Mouse (Mus musculus) naive thymus-derived CD4-positive, alpha-beta T cell, adult 2 months (primary cell): Measurements from ENCODE around the gene Zfyve1.
A peak's percentile ranks its signal among the peaks of the same experiment; 100 is the strongest.

Source experiments
- DNase-seq: peaks from one replicate; pipeline ENCODE4 v3.0.0-alpha.2; 2011; ENCODE audit warnings: low read depth

The Zfyve1 gene

DNA sequence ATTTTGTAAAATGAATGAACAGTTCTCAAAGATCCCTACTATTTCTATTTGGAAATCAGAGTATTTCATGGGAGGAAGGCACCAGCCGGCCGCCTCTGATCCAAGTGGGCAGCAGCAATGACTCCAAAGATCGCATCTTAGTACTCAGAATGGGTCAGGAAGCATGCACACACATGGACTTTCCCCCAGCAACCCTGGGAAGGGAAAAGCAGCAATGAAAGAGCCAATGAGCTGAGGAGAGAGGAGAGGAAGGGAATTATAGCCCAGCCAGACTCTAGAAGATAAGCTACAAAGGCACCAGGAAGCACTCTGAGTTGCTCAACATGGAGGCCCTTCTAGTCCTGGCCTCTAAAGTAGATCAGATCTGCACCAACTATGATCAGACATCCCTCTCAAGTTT, 16.7 kb downstream of the Zfyve1 start:
- DNase-seq: no peak

DNA sequence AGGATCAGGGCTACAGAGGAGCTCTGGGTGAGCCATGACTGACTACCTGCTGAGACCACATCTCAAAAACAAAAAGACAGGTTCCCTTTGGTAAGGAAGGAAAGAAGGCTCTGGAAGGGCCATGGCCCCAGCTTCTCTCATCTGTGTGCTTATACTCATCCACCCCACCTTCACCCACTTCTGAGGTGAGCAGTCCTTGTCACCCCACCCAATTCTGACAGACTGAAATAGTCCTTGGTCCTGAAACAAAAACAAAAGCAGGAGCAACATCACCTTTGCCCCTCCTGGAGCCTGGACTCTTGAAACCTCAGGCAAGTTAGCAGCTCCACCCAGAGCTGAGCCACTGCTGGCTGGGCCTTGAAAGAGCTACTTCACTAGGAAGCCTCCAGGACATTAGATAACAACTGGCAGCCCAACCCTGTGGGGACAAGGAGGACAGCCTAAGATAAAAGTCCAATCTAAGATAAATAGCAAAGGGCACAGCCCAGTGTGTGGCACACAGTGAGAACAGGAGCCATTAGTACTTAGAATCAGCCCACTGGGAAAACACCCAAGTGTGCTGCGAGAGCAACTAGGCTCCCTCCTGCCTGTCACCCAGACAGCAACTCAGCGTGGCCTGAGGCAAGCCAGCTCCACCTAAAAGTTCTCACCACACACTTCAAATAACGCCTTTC, 18.0 kb downstream of the Zfyve1 start:
- no peak for DNase-seq

DNA sequence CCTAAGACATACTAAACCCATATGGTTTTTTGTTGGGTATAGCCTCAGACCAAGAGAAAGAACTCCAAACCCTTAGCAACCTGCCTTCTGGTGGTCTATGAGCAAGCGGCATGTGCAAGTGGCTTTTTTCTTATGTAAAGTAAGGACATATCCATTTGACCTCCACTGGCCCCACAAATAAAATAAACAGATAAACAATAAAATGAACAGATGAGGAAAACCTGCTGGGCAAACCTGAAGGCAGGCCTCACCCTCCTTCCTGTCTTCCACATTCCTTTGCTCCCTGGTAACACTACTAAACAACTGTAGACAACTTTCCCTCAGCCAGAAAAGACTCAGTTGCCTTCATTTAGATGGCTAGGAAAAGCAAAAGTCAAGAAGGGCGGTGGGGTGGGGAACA, 18.7 kb downstream of the Zfyve1 start:
- DNase-seq: no peak

DNA sequence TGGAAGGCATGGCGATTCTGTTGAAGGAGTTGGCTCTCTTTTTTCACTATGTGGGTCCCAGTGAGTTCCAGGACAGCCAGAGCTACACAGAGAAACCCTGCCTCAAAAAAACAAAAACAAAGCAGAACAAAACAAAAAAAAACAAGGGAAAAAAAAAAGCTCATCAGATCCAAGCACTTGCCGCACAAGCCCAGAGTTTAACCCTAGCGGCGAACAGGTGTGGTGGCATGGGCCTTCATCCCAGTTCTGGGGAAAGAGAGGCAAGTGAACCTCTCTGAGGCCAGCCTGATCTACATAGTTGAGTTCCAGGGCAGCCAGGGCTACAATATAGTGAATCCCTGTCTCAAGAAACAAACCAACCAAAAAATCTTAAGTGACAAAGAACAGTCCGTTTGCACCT, 19.6 kb downstream of the Zfyve1 start:
- DNase-seq: no peak

DNA sequence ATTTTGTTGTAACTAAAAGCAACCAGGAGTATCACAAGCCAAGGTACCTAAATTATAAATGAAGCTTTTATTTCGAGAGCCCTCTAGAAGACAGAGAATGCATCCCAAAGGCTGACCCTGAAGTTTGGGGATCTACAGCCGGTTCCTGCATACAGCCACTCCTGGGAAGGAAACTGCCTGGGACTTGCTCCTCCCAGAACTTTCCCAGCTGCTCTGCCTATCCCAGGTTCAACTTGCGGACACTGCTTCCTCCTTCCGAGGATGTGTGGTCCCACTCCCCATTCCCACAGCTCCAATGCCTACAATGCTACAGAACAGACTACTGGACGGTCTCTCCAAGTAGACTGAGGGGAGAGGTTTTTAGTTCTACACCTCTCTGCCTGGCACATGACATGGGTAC, 24.3 kb downstream of the Zfyve1 start:
- no peak for DNase-seq

DNA sequence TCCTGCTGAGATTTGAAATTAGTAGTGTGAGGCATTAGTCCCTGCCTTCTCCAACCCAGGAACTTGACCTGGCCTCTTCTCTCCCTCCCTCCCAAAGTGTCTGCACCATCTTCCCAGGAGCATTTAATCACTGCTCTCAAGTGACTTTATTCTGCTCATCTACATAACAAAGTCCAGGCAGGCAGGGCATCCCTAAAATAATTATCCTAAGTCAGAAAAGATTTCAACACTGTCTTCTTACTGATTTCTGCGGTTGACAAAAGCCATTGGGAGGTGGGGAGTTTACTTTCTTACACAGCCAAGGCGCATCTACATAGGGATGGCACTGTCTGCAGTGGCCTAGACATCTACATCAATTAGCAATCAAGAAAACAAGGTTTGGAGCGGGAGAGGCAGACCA, 27.2 kb downstream of the Zfyve1 start:
- no peak for DNase-seq

DNA sequence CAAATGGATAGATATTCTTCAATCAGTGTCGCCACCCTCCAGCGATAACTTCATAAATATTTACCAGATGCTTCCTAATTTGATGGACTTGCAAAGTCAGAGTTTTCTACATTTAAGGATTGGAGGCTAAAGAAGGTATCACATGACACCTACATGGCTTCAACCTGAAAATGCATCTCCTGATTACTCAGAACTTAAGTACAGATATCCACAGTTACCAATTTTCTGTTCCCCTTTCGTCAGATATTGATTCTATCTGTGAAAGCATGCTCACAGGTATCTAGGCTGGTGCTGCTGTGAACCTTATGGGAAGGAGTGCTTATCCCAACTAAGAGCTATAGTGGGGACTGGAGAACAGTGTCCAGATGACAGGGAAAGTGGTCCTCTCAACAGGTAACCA, 34.4 kb downstream of the Zfyve1 start:
- no peak for DNase-seq

DNA sequence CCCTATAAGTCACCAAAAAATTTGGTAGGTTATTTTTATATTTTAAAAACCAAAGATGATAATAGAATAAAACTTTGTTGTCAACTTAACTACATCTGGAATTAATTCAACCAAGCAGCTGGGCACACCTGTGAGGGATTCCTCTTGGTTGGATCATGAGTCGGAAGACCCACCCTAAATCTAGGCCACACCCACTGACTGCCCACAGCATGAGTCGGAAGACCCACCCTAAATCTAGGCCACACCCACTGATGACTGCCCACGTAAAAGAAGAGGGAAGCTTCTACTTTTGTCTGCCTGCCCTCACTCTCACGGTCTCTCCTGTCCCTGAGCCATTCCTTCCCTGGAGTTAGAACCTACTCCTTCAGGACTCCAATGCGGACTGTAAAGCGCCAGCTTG, 36.8 kb downstream of the Zfyve1 start:
- DNase-seq: no peak

DNA sequence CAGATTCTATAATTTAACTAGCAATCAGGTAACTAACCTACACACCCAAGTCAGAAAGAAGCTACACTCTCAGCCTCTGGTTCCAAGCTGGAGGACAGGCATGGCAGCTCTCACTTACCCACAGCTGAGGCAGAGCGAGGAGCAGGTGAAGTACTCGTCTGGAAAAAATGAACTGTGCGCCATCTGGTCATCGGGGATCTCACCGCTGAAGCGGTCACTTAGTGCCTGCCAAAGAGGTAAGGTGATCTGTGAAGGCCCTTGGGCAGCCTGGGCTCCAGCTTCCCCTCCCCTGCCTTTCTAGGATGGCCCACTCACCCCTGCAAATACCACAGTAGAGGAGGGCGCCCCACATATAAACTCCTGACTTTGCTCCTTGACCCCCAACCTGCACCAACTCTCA, 38.5 kb downstream of the Zfyve1 start:
- DNase-seq: no peak

DNA sequence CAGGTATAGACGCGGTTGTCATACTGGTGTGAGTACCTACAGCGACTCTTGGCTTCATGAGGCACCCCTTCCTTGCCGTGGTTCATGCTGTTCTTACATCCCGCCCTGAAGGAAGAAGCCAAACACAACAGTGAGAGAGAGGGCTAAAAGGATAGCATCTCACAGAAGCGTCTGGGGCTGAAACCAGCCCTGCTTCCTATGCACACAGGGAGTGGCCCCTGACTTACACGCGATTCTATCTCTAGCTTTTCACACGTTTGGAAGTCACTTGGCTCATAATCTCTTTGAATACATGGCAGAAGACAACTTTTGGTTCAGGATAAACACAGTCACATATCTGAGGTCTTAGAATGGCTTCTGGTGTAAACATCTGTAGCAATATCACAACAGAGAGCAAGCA, 41.4 kb downstream of the Zfyve1 start:
- peak; percentile 20 for DNase-seq

DNA sequence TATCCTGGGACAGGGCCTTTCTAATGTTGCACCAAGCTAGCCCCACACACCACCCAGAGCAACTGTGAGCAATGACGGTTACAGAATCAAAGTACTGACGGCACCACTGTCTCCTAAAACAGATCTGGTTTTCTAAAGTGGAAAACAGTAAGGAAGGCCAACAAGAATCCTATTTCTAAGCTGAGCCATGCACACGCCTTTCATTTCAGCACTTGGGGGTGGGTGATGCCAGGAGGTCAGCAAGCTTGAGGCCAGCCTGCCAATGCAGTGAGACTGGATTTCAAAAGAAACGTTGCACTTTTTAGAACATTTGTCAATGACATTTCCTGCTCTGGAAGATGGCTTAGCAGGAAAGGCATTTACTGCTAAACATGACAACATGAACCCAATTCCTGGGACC, 43.2 kb downstream of the Zfyve1 start:
- DNase-seq: no peak

DNA sequence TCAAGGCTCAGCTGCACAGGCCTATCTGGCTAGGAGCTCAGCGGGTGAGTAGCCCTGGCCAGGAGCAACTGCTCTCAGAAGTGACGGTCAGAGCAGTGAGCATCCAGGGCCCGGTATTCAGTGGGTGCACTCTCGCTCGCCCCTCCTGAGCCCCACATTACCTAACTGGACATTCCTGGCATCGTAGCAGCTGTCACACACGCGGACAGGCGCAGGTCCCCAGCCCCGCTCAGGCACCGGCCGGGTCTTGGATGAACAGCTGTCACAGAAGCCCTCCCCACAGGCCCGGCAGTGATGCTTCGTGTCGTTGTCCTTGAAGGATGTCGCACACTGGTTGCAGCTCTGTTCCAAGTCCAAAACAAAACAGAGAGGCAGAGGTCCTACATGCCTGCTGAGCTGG, 45.7 kb downstream of the Zfyve1 start:
- DNase-seq: no peak

DNA sequence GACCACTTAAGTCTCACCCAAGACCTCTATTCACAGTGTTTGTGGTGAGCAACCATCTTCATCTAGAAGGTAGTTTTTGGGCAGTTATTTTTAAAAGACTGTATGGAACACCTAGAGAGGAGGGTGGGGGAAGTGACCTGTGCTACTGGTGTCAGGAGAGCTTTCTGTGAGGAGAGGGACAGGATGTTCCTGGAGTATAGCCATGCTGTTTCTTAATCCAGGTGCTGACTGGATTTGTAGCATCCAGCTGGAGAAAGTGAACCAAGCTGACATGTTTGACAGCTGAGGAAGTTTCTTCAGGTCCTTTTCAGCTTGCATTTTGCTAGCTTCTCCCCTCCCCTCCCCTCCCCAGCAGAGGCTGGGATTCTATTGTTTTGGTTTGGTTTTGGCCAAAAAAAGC, 52.2 kb downstream of the Zfyve1 start:
- DNase-seq: no peak

DNA sequence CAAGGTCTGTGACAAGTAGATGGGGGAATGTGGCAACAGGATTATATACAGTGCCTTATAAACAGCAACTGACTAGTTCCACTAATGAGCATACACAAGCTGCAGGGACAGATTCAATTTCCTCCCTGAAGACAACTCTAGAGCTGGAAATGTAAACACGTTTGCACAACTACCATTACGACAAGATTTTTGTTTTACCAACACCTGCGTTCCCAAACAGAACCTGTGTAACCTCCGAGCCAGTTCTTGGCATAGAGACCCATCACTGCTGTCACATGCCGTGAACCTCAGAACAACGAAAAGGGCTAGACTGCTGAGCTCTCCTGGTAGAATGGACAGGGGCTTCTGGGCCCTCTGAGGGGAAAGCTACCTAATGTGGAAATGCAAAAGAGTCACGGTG, 53.0 kb downstream of the Zfyve1 start:
- DNase-seq: no peak

DNA sequence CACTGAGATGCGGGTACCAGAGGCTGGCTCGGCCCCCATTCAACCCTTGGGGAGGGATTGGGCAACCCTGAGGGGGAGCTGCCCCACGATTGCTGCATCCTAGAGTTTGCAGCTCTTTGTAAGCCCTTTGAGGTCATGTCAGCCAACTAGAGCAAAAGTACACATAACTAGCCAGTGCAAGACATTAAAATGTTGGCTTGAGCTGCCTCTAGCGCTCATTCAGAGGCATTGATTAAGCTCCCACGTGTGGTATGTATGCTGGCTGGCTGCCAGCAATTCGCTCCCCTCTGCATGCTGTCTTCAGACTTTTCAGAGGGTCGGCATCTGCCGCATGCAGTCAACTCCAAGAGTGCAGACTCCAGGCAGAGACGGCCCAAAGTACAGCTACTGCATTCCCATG, 61.0 kb downstream of the Zfyve1 start:
- DNase-seq: no peak

DNA sequence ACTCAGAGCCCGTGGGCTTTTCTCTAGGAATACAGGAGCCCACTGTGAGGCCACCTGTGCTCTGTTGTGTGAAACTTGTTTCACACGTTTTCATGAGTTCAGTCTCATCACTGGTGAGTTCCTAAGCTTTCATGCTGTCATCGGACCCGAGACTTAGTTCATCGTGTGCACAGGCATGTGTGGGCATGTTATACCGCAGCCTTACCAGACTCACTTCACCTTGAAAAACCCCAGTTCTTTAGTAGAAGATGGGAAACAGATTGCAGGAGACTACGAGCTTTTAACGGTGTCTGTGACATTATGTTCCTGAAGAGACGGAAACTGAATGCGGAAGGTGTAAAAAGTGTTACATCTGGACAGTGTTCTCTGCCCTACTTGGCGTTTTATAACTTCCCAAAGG, 61.6 kb downstream of the Zfyve1 start:
- no peak for DNase-seq

DNA sequence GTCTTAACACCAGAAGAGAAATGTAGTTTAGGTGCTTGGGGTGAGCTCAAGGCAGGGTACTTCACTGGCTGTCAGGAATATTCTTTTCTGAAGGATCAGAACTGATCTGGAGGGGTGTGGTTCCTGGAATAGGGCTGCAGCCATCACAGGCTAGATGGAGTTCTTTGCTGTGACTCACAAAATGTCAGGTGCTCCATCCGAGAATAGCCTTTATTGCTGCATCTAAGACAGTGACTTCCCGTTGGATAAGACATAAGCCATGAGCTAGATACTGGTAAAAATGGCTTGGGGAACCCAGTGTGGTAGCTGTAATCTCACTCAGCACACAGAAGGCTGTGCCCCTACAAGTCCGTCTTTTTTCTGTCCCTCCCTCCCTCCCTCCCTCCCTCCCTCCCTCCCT, 62.8 kb downstream of the Zfyve1 start:
- no peak for DNase-seq

DNA sequence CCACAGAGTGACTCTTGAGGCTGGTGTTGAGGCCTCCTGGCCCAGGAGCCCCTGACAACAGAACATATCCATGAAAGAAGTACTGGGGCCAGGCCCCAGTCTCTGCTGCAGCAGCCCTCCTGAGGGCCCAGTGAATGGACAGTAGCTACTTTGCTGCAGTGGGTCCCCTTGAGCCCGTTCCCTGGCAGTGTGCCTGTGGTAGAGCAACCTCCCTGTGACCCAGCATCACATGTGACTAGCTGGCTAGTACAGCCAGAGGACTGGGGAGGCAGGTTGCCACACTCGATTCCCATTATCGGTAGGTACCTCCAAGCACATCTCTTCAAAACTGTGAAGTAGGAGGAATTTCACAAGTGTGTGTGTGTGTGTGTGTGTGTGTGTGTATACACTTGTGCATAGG, 64.1 kb downstream of the Zfyve1 start:
- no peak for DNase-seq

DNA sequence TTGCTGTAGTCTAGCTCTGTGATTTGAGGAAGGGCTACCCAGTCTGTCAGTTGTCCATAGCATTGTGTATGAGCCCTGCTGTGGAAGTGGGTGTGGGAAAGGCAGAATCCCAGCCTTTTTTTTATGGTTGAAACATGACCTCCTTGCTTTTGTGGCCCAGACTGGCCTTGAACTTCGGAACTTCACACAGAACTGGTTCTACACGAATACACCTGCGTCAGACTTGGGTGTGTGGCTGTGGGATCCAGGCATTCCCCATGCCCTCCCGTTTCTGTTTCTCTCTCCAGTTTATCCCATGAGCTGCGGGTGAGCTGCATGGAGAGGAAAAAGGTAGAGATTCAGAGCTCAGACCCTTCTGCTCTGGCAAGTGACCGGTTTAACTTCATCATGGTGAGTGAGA, 65.0 kb downstream of the Zfyve1 start:
- DNase-seq: no peak

DNA sequence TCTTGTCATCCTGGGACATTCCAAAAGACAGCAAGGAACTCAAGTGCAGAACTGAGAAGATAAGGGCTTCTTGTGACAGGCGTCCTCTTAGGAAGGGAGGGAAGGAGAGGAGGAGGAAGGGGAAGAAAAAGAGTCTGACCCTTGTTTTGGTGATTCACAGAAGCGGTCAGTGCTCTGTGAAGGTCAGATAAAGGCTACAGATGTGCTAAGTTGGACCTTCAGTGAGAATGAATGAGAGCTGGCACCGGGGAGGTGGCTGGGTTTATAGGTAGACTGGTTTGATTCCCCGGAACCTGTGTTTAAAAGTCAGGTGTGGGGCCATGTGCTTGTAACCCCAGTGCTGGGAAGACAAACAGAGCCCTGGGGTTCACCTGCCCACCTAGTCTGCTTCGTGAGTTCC, 68.4 kb downstream of the Zfyve1 start:
- DNase-seq: no peak

DNA sequence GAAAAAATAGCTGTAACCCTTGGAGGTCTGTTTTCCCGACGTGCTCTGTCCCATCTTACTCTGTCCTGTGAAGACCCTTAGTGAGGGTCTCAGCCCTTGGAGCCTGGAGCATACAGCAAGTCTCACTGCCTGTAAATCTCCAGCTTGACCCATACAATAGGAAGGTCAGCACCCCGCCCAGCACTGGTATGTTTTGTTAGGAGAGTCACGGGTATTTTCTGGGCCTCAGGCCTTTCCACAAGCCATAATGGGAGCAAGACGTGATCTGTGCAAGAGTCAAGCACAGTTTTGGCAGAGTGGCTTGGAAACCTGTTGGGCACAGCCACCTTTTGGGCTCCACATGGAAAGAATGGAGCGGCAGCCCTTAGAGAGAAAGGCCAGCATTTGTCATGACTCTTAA, 69.2 kb downstream of the Zfyve1 start:
- no peak for DNase-seq

DNA sequence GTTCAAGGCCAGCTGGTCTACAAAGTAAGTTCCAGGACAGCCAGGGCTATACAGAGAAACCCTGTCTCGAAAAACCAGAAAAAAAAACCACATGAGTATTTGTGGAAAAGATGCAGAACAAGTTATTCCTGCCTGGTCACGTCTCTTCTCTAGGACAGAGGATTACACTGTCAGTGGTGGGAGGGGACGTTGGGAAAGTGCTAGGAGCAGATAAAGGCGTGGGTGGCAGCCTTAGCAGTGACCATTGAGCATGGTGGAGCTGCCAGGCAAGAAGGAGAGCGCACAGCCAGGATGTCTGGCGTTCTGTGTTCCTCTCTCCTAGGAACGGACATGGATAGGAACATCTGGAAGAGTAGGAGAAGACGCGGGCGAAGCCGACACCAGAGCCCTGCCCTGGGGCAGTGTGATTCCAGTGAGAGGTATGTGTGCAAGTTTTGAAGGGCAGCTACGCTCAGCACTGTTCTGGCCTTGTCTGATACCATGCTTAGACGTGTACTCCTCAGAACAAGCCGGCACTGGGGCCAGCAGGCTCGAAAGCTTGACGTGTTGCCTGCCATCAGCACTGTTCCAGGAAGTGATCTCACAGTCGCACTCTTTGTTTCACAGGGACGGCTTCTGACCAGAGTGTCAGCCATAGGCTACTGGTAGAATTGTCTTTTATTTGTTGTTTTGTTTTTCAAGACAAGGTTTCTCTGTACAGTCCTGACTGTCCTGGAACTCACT, 71.0 kb downstream of the Zfyve1 start:
- no peak for DNase-seq

DNA sequence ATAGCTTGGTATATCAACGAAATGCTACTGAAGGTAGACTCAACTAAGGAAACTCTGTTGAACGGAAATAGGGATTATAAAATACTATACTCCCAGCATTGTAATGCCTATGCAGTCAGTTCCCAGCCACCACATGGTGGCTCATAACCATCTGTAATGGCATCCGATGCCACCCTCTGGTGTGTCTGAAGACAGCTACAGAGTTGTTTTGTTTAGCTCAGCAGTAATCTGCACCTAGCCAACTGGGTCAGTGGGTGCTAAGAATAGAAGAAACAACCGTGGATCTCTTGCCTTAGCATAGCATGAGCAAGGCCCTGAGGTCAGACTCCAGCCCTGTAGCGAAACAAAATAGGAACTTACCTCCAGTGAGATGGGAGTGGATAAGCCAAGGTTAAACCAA, 72.7 kb downstream of the Zfyve1 start:
- no peak for DNase-seq

DNA sequence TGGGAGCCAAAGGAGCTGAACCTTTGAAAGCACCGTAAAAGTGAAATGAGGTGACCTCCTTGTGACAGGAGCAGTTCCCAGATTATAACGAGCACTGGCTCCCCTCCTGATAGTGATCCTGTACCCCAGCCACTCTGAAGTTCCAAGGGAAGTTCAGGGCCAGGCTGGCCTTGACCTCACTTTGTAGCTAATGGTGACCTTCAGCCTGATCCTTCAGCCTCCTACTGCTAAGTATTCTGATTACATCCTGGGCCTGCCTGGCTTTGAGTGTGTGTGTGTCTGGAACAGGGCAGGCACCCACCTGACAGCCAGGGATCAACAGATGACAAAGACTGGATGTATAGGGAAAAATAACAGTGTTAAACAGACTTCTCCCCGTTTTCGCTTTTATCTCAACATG, 73.1 kb downstream of the Zfyve1 start:
- no peak for DNase-seq
